Mouse (Mus musculus) layer of hippocampus, adult 18-20 months (tissue): Measurements from ENCODE around the gene Shisa7. TPM values are rescaled to one million over a fixed set of nuclear protein-coding genes. Genes with fewer than 3 reads are reported as not detected.
"Not testable (repeated sequence)": the region's sequence is repeated elsewhere in the genome, so short reads cannot be mapped to it uniquely, and the experiment has no call there.

ENCODE experiments used
- DNase-seq, 2 experiments: peaks; one replicate each; pipeline ENCODE4 v3.0.0; 2022; ENCODE audit warnings: low spot score in 2 of 2
- long read RNA-seq: library from polyadenylated mRNA; stranded (forward); transcript quantifications from one replicate; pipeline ENCODE4 v2.0.0, GENCODE M21; 2021
- total RNA-seq, 2 experiments: library from RNA; stranded (reverse); gene quantifications; 2 replicates each; pipeline ENCODE4 v1.2.3; 2021

Gene Shisa7
- total RNA-seq: 100 to 1,000 TPM; 150 to 162 TPM
- long read RNA-seq, full-length matches to known transcripts: 19 of 85 reads
- long read RNA-seq, partial matches to known transcripts: 14 of 85 reads
- long read RNA-seq, other reads (novel, unspliced or antisense): 52 of 85 reads

DNA sequence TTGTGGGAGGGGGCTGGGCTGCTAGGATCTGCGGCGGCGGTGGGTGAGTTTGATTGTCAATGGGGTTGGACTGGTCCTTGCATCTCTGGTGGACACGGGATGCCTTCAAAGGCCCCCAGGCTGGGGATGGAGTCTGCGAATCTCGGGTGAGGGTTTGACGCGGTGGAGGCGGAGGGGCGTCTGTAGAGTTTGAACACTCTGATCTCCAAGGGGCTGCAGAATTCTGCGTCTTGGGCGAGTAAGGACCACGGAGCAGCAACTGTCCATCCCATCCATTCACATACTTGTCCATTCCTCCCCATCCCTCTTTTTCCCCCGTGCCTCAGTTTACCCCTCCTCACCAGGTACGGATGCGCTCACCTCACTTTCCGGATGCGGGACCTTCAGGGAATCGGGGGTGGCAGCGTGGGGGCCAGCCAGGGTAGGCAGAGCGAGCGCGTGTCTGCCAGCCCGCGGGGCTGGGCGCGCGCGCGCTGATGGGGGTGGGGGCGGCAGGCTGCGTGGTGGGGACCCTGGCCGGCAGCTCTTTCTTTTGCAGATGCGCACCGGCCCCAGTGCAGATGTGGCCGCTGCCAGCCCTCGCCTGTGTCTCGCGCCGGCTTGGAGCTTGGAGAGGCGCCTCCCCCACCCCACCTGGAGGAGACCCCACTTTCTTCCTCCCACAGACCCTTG, at the start of gene Shisa7:
TSS of gene Shisa7 (minus strand) at position 452 of the 672 bp plus-strand sequence.
- DNase-seq: no peak

DNA sequence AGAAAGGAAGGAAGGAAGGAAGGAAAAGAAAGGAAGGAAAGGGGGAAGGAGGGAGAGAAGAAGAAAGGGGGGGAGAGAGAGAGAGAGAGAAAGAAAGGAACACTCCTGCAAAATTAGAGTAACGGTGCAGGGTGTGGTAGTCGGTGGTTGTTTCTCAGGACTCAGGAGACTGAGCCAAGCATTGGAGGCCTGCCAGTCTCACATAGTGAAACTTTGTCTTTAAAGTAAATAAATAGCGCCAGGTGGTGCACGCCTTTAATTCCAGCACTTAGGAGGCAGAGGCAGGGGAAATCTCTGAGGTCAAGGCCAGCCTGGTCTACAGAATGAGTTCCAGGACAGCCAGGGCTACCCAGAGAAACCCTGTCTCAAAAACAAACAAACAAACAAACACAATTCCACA, 42.2 kb upstream of the Shisa7 start:
- DNase-seq: no peak

DNA sequence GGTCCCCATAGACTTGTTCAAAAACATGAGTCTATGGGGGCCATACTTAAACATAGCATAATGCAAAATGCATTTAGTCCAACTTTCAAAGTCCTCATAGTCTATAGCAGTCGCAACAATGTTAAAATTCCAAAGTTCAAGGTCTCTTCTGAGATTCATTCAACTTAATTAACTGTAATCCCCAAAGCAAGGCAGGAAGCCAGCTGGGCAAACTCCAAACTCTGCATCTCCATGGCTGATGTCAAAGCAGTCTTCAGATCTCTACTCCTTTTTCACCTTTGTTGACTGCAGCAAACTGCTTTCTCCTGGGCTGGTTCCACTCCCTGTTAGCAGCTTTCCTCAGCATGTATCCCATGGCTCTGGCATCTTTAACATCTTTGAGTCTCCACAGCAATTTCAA, 34.5 kb upstream of the Shisa7 start:
- not testable (repeated sequence) for DNase-seq

DNA sequence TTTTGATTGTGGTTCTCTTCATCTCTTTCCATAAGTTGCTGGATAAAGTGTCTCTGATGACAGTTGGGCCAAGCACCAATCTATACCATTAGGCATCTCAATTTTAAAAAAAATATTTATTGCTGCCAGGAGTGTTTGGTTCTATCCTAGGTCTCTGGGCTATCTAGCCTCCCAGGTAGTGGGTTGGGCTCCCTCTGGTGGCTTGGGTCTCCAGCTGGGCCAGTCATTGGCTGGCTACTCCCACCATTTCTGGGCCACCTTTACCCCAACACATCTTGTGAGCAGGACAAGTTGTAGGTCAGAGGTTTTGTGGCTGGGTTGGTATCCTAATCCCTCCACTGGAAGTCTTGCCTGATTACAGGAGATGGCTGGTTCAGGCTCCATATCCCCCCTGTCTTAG, 33.7 kb upstream of the Shisa7 start:
- no peak for DNase-seq

GRCm38 (mm10) chr7:4877226-4877625, 32.7 kb upstream of the Shisa7 start:
- no peak for DNase-seq

DNA sequence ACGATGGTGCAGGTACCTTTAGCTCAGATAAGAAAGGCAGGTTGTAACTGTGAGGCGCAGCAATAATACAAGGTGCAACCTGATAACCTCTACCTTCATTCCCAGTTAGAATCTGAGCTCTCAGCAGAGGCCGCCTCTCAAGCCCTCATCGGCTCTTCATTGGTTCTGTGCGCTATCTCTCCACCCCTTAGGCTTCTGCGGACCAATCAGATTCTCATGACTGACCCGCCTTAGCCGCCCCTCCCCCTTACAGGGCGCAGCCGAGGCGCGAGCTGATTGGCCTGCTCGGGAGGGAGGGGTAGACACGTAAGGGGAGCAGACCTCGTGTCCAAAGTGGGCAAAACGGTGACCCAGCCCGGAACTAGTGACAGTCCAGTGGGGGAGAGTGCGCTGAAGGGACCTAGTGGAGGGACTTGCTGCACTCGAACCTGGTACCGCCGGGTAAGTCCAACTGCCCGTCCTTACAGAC, 32.3 kb upstream of the Shisa7 start, which contains the start of gene Isoc2a:
TSS of gene Isoc2a (plus strand) at position 401 of the 469 bp plus-strand sequence.
- peak; percentile 85 to 91 for DNase-seq

DNA sequence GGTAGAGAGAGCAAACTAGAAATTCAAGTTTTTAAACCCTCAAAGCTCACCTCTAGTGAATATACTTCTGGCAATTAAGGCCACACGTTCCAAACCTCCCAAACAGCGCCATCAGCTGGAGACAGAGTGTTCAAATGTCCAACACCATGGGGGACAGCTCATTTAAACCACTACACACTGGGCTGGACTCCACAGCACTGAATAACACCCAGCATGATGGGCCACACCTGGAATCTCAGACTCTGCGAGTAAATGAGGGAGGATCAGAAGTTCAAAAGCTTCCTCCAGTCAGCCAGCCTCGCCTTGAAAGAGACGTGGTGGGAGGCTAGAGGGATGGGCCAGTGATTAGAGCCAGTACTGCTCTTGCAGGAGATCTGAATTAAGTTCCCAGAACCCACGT, 25.6 kb upstream of the Shisa7 start, which contains the start of gene Isoc2b:
TSS of gene Isoc2b (minus strand) at position 126 of the 400 bp plus-strand sequence.
- no peak for DNase-seq

DNA sequence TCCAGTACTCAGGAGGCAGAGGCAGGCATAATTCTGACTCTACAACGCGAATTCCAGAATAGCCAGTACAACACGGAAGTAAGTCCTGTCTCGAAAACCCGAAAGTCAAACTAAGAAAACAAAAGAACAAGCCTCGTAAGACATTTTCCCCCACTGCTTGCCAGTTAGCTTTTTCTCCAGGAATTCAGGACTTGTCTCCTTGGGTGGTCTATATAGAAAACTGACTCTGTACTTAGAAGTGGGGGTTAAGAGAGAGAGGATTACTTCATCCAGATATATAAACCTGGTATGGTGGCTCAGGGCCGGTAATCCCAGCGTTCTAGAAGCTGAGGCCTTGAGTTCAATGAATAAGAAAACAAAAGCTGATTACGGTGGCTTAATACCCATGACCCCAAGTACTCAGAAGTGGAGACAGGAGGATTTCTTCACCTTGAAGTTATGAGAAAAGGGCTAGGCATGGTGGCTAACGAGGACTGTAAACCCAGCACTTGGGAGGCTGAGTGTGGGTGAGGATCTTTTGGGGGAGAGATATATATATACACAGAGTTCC, 22.2 kb upstream of the Shisa7 start:
- no peak for DNase-seq

- DNase-seq: peak; percentile 96 to 98
Measured at GRCm38 (mm10) chr7:4865579-4866493, 21.3 kb upstream of the Shisa7 start.

GRCm38 (mm10) chr7:4865090-4865489, 20.6 kb upstream of the Shisa7 start:
- peak in 1 of 2 experiments; percentile 29 for DNase-seq

DNA sequence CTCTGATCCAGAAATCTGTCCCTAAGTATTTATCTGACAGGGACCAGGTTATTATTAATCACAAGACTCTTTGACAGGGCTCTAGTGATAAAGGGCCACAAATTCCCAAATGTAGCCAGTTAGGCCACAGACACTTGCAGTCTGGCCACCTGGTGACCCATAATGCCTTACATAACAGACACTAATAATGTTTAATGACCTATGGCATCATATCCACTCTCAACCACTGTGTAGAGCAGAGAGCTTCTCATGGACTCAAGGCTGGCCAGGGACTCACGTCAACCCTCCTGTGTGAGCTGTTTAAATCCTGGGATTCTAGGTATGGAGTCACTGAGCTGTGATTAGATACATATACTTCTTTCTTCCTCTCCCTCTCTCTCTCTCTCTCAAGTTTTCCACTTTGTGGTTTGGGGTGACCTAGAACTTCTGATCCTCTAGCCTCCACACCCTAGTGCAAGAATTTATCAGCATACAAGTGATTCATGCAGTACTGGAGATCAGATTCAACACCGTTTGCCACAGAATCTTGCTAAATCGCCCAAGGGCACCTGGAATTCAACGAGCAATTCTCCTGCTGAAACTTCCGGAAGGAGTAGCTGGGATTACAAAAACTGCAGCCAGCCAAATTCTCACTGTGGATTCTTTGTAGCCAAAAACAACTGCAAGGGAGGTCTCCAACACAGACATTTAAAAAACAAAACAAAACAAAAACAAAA, 19.8 kb upstream of the Shisa7 start:
- no peak for DNase-seq

DNA sequence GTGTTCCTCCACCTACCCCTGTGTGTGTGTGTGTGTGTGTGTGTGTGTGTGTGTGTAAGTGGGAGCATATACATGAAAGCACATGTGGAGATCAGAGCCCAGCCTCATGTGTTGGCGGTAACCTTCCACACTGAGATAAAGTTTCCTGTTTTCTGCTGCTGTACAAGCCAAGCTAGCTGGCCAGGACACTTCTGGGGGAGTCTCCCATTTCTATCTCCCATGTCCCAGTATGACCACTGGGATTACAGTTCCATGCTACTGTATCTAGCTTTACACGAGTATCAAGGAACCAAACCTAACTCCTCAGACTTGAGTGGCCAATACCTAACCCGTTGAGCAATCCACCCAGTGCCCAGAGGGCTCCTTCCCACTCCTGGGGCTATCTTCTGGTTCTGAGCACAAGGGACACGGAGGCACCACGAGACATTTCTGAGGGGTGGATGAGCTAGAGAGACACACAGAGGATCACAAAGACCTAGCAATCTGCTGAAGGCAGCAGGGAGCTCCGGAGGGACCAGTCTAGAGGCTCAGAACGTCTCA, 19.1 kb upstream of the Shisa7 start:
- no peak for DNase-seq

GRCm38 (mm10) chr7:4863041-4863440, 18.5 kb upstream of the Shisa7 start:
- no peak for DNase-seq

- DNase-seq: not testable (repeated sequence)
Measured at GRCm38 (mm10) chr7:4860926-4861325, 16.4 kb upstream of the Shisa7 start.

GRCm38 (mm10) chr7:4859418-4859978, 15.0 kb upstream of the Shisa7 start:
- no peak for DNase-seq

DNA sequence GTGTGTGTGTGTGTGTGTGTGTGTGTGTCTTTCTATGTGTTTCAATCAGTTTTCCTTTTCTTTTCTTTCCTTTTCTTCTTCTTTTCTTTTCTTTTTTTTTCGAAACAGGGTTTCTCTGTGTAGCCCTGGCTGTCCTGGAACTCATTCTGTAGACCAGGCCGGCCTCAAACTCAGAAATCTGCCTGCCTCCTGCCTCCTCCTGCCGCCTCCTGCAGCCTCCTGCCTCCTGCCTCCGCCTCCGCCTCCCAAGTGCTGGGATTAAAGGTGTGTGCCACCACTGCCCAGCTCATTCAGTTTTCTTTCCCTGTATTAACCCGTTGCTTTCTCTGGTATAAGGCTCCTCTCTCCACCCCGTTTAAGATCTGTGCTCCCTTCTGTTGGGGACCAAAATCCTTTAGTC, 12.8 kb upstream of the Shisa7 start:
- no peak for DNase-seq

DNA sequence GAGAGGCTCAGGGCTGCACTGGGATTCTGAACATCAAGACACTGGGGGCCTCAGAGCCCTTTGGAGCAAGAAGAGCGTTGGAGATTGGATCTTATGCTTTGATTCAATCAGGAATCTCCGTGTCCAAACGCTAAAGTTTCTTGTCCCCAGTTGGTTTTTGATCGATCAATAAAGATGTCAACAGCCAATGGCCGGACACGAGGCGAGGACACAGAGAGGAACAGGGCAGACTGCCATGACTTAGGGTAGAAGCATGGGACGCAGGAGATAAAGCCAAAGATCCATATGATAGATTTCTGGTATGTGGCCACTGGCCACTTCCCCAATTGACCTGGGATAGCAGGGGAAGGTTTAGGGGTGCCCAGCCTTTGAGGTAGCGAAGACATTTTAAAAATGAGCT, 12.0 kb upstream of the Shisa7 start:
- DNase-seq: no peak

DNA sequence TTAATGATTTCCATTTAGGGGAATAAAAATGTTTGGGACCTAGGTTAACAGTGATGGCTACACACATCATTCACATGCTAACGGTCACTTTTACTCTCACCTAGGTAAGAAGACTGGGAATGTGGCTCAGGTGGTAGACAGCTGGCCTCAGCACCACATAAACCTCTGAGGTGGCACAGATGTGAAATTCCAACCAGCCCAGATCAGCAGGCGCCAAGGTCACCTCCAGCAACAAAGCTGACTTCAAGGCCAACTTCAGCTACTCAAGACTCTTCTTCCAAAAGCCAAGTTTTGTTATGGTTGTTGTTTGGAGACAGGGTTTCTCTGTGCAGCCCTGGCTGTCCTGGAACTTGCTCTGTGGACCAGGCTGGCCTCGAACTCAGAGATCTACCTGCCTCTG, 9.1 kb upstream of the Shisa7 start:
- DNase-seq: no peak

DNA sequence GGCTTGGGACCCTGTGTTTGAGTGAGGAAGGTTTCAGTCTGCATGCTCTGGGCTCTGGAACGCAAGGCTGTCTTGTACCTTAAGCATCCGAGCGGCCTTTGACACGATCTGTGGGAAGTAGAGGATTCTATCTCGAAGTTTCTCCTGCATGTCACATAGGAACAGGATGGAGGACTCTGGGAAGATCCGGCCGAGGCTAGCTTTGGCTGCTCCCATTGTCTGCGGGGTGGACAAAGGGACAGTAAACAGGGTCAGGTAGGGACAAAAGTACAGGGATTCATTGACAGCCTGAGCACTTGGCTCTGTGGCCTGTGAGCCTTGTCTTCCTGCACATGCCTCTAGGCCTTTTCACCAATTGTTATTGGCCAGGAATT, 6.8 kb upstream of the Shisa7 start:
- no peak for DNase-seq

DNA sequence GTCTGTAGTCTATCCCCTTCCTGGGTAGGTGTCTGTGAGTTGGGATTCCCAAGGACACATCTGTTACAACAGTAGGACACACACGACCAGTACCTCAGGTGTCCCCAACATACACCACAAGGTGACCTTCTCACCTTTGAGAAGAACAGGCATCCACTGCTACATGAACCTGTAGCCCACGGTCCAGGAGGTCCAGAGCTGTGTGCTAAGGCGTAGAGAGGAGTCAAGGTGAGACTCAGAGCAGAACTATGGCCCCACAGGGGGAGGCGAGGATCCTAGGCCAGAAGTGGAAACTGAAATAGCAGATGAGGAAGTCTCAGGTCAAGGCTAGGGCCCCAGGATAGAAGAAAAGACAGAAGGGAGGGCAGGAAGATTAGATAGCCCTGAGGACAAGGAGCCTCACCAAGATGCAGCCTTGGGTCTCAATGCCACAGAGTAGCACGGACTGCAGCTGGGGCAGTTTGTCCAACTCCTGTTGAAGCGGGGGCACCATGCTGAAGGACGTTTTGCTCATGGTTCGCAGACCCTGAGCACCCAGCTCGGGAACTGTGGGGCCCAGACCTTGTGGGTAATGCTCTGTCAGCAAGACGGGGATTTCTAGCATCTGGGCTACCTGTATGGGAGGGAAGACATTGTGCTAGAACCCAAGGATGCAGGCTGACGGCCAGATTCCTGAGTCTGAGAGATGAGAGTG, 6.3 kb upstream of the Shisa7 start:
- DNase-seq: no peak
